Mouse (Mus musculus): Measurements from ENCODE around the gene Rnf145.

The Rnf145 gene

GRCm38 (mm10) chr11:44586047-44586696 is 67.4 kb downstream of the Rnf145 start:
- Histone ChIP-seq H3K27me3 (ENCODE audit: control insufficient read depth, insufficient read depth, low read length, poor library complexity, severe bottlenecking) (no peaks in the 10 kb centered on the region; the same call in 1 of the 2 replicates), H3K36me3 (ENCODE audit: control insufficient read depth, insufficient read depth, low read length, poor library complexity, severe bottlenecking) (no peaks in the 10 kb centered on the region)

GRCm38 (mm10) chr11:44593016-44593415 is 74.3 kb downstream of the Rnf145 start:
- Histone ChIP-seq H3K27me3 (ENCODE audit: control insufficient read depth, insufficient read depth, low read length, poor library complexity, severe bottlenecking) (no peaks in the 10 kb centered on the region), H3K36me3 (ENCODE audit: control insufficient read depth, insufficient read depth, low read length, poor library complexity, severe bottlenecking) (no peaks in the 10 kb centered on the region)
- no peak for DNase-seq (ENCODE audit: low read depth, low spot score)

More at GRCm38 (mm10) chr11:44586047-44586696, 67.4 kb downstream of the Rnf145 start:
- DNase-seq (ENCODE audit: low read depth, low spot score), result peak; percentile 90

GRCm38 (mm10) chr11:44594768-44595167 is 76.0 kb downstream of the Rnf145 start:
- Histone ChIP-seq H3K27me3 (ENCODE audit: control insufficient read depth, insufficient read depth, low read length, poor library complexity, severe bottlenecking) (no peaks in the 10 kb centered on the region), H3K36me3 (ENCODE audit: control insufficient read depth, insufficient read depth, low read length, poor library complexity, severe bottlenecking) (no peaks in the 10 kb centered on the region)
- DNase-seq (ENCODE audit: low read depth, low spot score), result no peak

GRCm38 (mm10) chr11:44606881-44607280 is 88.1 kb downstream of the Rnf145 start:
- H3K36me3 ChIP-seq (ENCODE audit: control insufficient read depth, insufficient read depth, low read length, poor library complexity, severe bottlenecking), result no peaks in the 10 kb centered on the region
- no peaks in the 10 kb centered on the region for H3K27me3 ChIP-seq (ENCODE audit: control insufficient read depth, insufficient read depth, low read length, poor library complexity, severe bottlenecking)
- peak; percentile 61 for DNase-seq (ENCODE audit: low read depth, low spot score)

- DNase-seq (ENCODE audit: low read depth, low spot score), result no peak
- Histone ChIP-seq H3K27me3 (ENCODE audit: control insufficient read depth, insufficient read depth, low read length, poor library complexity, severe bottlenecking) (no peaks in the 10 kb centered on the region), H3K36me3 (ENCODE audit: control insufficient read depth, insufficient read depth, low read length, poor library complexity, severe bottlenecking) (no peaks in the 10 kb centered on the region)
These were observed 89.9 kb downstream of the Rnf145 start for GRCm38 (mm10) chr11:44608646-44609045.

- no peaks in the 10 kb centered on the region for H3K36me3 ChIP-seq (ENCODE audit: control insufficient read depth, insufficient read depth, low read length, poor library complexity, severe bottlenecking)
- peak; percentile 94 for DNase-seq (ENCODE audit: low read depth, low spot score)
- H3K27me3 ChIP-seq (ENCODE audit: control insufficient read depth, insufficient read depth, low read length, poor library complexity, severe bottlenecking), result no peaks in the 10 kb centered on the region
These were observed 92.4 kb downstream of the Rnf145 start for GRCm38 (mm10) chr11:44610971-44611781.

GRCm38 (mm10) chr11:44612156-44612555 is 93.4 kb downstream of the Rnf145 start:
- H3K27me3 ChIP-seq (ENCODE audit: control insufficient read depth, insufficient read depth, low read length, poor library complexity, severe bottlenecking), result no peaks in the 10 kb centered on the region
- no peaks in the 10 kb centered on the region for H3K36me3 ChIP-seq (ENCODE audit: control insufficient read depth, insufficient read depth, low read length, poor library complexity, severe bottlenecking)
- DNase-seq (ENCODE audit: low read depth, low spot score), result peak; percentile 43

- H3K27me3 ChIP-seq (ENCODE audit: control insufficient read depth, insufficient read depth, low read length, poor library complexity, severe bottlenecking), result no peaks in the 10 kb centered on the region
- DNase-seq (ENCODE audit: low read depth, low spot score), result peak; percentile 54
These were observed 94.1 kb downstream of the Rnf145 start for GRCm38 (mm10) chr11:44612681-44613410.

GRCm38 (mm10) chr11:44613411-44614180 is 94.8 kb downstream of the Rnf145 start:
- Histone ChIP-seq H3K36me3 (ENCODE audit: control insufficient read depth, insufficient read depth, low read length, poor library complexity, severe bottlenecking) (no peaks in the 10 kb centered on the region), H3K27me3 (ENCODE audit: control insufficient read depth, insufficient read depth, low read length, poor library complexity, severe bottlenecking) (no peaks in the 10 kb centered on the region)
- DNase-seq (ENCODE audit: low read depth, low spot score), result no peak

More at GRCm38 (mm10) chr11:44612681-44613410, 94.1 kb downstream of the Rnf145 start:
- no peaks in the 10 kb centered on the region for H3K36me3 ChIP-seq (ENCODE audit: control insufficient read depth, insufficient read depth, low read length, poor library complexity, severe bottlenecking)

Measured in splenic B cell, adult 2 months (primary cell).